Mouse (Mus musculus) forebrain, embryonic 10.5 days (tissue): ENCODE results near the gene Bid. TPM values are rescaled to one million over a fixed set of nuclear protein-coding genes. Genes with fewer than 3 reads are reported as not detected.
"Not testable (repeated sequence)": the region's sequence is repeated elsewhere in the genome, so short reads cannot be mapped to it uniquely, and the experiment has no call there.

ENCODE experiments used
- DNase-seq: peaks from one replicate; pipeline ENCODE4 v3.0.0-alpha.2; 2017; ENCODE audit warnings: low spot score; ENCODE audit errors: extremely low spot score
- H3K27ac ChIP-seq: fragments of 300-500 bp; sonication (generic); 2 replicates; pipeline ENCODE4 v1.5.1; 2016; ENCODE audit warnings: mild to moderate bottlenecking
- H3K27me3 ChIP-seq: fragments of 300-500 bp; sonication (generic); 2 replicates; pipeline ENCODE4 v1.6.1; 2016; ENCODE audit warnings: mild to moderate bottlenecking; ENCODE audit not compliant: poor library complexity, severe bottlenecking
- H3K36me3 ChIP-seq: fragments of 300-500 bp; sonication (generic); replicated peaks from 2 replicates; pipeline ENCODE4 v1.6.1; 2016; ENCODE audit warnings: mild to moderate bottlenecking, moderate library complexity
- H3K4me1 ChIP-seq: fragments of 300-500 bp; sonication (generic); 2 replicates; pipeline ENCODE4 v1.6.1; 2016
- H3K4me3 ChIP-seq: fragments of 300-500 bp; sonication (generic); 2 replicates; pipeline ENCODE4 v1.5.1; 2016; ENCODE audit warnings: mild to moderate bottlenecking, moderate library complexity
- H3K9me3 ChIP-seq: fragments of 300-500 bp; sonication (generic); 2 replicates; pipeline ENCODE4 v1.6.1; 2016; ENCODE audit warnings: mild to moderate bottlenecking, moderate library complexity
- WGBS: fragments of 180-500 bp; shearing (Covaris S2); methylation state at CpG from one replicate; pipeline ENCODE4 v1.1.7; 2016; 5-methylcytosine and 5-hydroxymethylcytosine counted together
- polyA plus RNA-seq: library from polyadenylated mRNA; unstranded; fragments of >200 nt; fragmentation: Nextera tagmentation; extraction: Ambion mirVana; gene quantifications from 2 replicates; pipeline ENCODE4 v1.2.1, GENCODE M21; 2016

Bid gene
- polyA plus RNA-seq, 1 experiment from 2014 or later = 19.3 TPM

- H3K4me1 ChIP-seq = no peaks in the 10 kb centered on the region
- 86% methylated on average over 6 of the region's 6 CpGs for WGBS
- H3K9me3 ChIP-seq = no peaks in the 10 kb centered on the region
- no peak for DNase-seq
- H3K27me3 ChIP-seq = no peaks in the 10 kb centered on the region
- H3K36me3 ChIP-seq = peaks cover 29% of the 10 kb centered on the region
- H3K4me3 ChIP-seq = no peak overlapping the region
- no peak overlapping the region for H3K27ac ChIP-seq
These were observed 14.0 kb upstream of the Bid start for GRCm38 (mm10) chr6:120930450-120931306.

DNA sequence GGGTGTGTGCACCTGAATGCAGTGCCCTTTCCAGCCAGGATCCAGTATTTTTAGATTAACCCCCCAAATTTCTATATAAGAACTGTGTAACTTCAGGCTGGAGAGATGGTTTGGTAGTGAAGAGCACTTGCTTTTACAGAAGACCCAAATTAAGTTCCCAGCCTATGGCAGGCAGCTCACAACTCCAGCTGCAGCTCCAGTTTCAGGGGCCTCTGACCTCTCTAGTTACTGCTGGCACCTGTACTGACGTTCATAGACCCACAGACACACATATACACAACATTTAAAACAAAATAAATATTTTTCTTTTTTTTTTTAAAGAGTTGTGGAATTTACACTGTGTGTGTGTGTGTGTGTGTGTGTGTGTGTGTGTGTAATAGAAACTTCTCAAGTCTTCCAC, 12.8 kb upstream of the Bid start:
- Histone ChIP-seq H3K27me3 (no peaks in the 10 kb centered on the region), H3K9me3 (no peaks in the 10 kb centered on the region), H3K27ac (no peak overlapping the region), H3K36me3 (peaks cover 23% of the 10 kb centered on the region), H3K4me1 (no peaks in the 10 kb centered on the region), H3K4me3 (no peak overlapping the region)
- DNase-seq = no peak
- 69% methylated on average over 1 of the region's 1 CpGs for WGBS

DNA sequence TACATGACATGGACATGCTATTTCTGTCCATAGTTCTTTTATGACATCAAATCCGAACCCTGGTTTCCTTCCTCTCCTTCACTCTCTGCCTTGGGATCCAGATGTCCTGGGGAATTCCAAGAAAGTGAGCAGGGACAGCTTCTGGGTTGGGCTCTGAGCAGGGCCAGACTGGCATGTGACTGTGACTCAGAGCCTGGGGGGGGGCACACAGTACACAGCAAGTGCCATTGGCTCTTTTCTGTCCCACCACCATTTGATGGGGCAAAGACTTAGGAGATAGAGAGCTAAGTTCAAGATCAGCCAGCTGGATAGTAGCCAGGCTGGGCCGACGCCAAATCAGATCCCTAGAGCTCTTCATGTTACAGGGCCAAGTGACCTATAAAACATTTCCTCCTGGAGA, 11.1 kb upstream of the Bid start:
- no peaks in the 10 kb centered on the region for H3K27me3 ChIP-seq
- 84% methylated on average over 3 of the region's 3 CpGs for WGBS
- no peak overlapping the region for H3K4me3 ChIP-seq
- H3K27ac ChIP-seq = no peak overlapping the region
- H3K4me1 ChIP-seq = no peaks in the 10 kb centered on the region
- no peak for DNase-seq
- H3K9me3 ChIP-seq = no peaks in the 10 kb centered on the region
- H3K36me3 ChIP-seq = peaks cover 11% of the 10 kb centered on the region

GRCm38 (mm10) chr6:120926880-120927279, 10.2 kb upstream of the Bid start:
- H3K9me3 ChIP-seq = no peaks in the 10 kb centered on the region
- H3K4me3 ChIP-seq = no peak overlapping the region
- H3K27ac ChIP-seq = no peak overlapping the region
- H3K36me3 ChIP-seq = peaks cover 2% of the 10 kb centered on the region
- 71% methylated on average over 2 of the region's 2 CpGs for WGBS
- no peak for DNase-seq
- no peaks in the 10 kb centered on the region for H3K27me3 ChIP-seq
- H3K4me1 ChIP-seq = no peaks in the 10 kb centered on the region

DNA sequence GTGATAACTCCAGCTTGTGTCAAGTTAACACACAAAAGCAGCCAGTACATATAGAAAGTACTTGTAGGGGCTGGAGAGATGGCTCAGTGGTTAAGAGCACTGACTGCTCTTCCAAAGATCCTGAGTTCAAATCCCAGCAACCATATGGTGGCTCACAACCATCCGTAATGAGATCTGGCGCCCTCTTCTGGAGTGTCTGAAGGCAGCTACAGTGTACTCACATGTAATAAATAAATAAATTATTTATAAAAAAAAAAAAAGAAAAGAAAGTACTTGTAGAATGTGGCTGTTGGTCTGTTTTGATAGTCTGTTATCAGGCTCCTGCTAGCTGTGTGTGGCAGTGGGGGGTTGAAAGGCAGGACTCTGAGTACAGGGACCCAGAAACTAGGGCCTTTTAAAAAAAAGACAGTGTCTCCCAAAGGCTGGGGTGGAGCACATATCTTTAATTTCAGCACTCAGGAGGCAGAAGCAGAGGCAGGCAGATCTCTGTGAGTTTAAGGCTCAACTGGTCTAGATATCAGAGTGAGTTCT, 8.2 kb upstream of the Bid start:
- H3K4me3 ChIP-seq, H3K27me3 ChIP-seq, H3K9me3 ChIP-seq, DNase-seq, H3K27ac ChIP-seq, H3K36me3 ChIP-seq, H3K4me1 ChIP-seq: not testable (repeated sequence)
- WGBS = 79% methylated on average over 2 of the region's 2 CpGs

- 72% methylated on average over 3 of the region's 3 CpGs for WGBS
These were observed 1.3 kb upstream of the Bid start for GRCm38 (mm10) chr6:120917975-120918374.

DNA sequence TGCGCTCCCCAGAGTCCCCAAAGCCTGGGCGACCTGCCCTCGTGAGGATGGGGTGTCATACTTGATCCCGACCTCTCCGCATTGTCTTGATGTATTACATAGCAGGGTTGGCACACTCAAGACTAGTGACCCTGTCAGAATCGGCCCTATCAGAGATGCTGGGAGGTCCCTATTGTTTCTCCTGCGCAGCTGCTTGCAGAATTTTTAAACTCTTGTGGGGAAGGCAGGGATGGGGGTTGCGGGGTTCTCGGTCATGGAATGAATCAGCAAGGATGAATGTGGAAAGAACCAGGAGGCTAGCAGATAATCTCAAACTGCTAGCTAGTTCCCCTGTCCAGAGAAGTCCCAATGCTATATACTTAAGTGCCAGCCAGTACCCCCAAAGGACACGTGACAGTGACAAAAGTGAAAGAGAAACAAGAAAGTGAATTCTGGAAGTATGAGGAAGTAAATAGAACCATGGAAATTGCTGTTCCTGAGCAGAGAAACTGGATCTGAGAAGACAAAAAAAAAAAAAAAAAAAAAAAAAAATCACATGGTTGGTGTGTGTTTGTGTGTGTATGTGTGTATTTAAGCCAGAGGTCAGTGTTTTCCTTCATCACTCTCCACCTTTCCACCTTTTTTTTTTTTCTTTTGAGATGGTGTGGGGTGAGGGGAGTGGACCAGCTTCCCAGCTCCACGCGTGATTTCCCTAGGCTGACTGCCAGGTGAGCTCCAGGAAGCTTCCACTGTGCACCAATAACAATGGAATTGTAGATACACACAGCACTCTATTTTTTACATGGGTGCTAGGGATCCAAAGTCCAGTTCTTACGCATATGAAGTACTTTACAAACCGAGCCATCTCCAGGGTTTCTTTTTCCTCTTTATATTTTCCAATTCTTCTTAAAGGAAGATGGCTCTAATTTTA, 574 bp upstream of the Bid start:
- 27% methylated on average over 11 of the region's 14 CpGs for WGBS
- Histone ChIP-seq H3K4me3 (peak overlapping the region; percentile 81), H3K4me1 (peaks cover 28% of the 10 kb centered on the region), H3K27me3 (peaks cover 19% of the 10 kb centered on the region), H3K27ac (peak overlapping the region; percentile 78)
- not testable (repeated sequence) for H3K9me3 ChIP-seq, DNase-seq, H3K36me3 ChIP-seq

More at GRCm38 (mm10) chr6:120917975-120918374, 1.3 kb upstream of the Bid start:
- Histone ChIP-seq H3K27ac (no peak overlapping the region), H3K9me3 (no peaks in the 10 kb centered on the region), H3K36me3 (no peaks in the 10 kb centered on the region), H3K27me3 (peaks cover 19% of the 10 kb centered on the region), H3K4me3 (no peak overlapping the region), H3K4me1 (peaks cover 27% of the 10 kb centered on the region)
- DNase-seq = no peak

DNA sequence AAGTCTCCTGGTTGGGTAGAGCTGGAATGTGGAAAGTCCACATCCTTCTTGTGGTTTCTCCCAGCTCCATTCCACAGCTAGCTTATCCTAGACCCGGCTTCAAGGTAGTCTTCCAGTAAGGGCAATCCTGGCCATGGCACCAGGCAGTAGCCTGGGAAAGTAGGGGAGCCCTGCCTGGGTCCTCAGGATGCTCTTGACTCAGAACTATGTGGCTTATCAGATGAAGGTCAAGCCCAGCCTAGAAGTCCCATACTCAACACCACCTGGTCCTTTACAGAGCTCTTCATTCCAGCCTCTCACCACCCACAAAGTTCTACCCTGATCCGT, 1.0 kb downstream of the Bid start:
- H3K27me3 ChIP-seq = peaks cover 19% of the 10 kb centered on the region

DNA sequence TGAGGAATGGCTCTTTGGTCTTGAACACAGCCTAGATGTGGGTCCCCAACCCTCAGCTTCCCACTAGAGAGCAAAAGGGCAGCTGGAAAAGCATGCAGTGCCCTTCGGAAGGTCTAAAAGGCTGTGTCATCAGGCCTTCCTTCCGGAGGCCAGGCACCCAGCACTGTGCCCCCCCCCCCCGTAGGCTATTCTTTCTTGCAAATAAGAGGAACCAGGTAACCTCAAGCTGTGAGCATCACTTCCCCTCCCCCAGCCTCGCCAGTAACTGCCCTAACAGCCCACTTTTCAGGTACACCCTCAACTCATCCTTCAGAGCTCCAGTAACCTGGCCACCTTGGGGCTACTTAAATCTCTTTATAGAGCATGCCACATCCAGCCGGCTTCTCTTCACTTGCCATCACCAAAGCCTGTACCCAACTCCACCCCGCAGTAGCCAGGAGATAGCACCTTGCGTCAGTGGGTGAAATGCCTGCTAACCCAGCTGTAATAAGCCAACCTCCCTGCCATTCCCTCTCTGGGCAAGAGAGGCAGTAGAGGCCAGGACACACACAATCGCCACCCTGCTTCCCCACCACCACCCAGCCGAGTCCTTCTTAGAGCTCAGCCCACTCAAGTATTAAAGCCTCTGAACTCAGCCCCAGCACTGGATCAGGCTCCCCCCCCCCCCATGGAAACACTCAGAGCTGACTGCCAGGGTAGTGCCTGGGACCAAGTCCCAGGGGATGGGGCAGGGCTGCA, 1.6 kb downstream of the Bid start:
- Histone ChIP-seq H3K4me1 (peaks cover 28% of the 10 kb centered on the region), H3K27me3 (peaks cover 19% of the 10 kb centered on the region)
- DNase-seq = peak; percentile 27

More for the DNA sequence above, 1.0 kb downstream of the Bid start:
- Histone ChIP-seq H3K9me3 (no peaks in the 10 kb centered on the region), H3K27ac (no peak overlapping the region), H3K4me3 (peak overlapping the region; percentile 81), H3K36me3 (no peaks in the 10 kb centered on the region), H3K4me1 (peaks cover 28% of the 10 kb centered on the region)
- no peak for DNase-seq
- WGBS = 25% methylated on average over 2 of the region's 2 CpGs

DNA sequence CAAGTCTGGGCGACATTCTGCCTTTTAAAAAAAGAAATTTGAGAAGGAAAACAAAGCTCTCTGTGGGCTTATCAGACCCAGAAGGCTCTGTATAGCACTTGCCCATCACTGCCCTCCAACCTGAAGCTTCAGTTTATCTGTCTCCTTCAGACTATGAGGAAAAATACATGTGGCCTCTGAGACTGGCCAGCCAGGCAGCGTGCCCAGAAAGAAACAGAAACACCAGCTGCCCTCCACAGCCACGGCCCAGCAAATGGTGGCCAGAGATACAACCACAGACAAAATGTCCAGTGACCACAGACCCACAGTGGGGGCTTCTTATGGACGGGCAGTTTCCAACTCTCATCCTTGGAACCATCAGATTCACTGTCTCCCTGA, 2.1 kb downstream of the Bid start:
- no peaks in the 10 kb centered on the region for H3K9me3 ChIP-seq
- WGBS = 86% methylated on average over 4 of the region's 4 CpGs
- H3K27me3 ChIP-seq = peaks cover 19% of the 10 kb centered on the region
- H3K4me3 ChIP-seq = no peak overlapping the region
- no peak for DNase-seq
- no peak overlapping the region for H3K27ac ChIP-seq
- peaks cover 28% of the 10 kb centered on the region for H3K4me1 ChIP-seq
- H3K36me3 ChIP-seq = no peaks in the 10 kb centered on the region

More for the DNA sequence above, 1.6 kb downstream of the Bid start:
- Histone ChIP-seq H3K27ac (no peak overlapping the region), H3K9me3 (no peaks in the 10 kb centered on the region), H3K36me3 (no peaks in the 10 kb centered on the region), H3K4me3 (peak overlapping the region; percentile 81; the same call in 1 of the 2 replicates)
- 41% methylated on average over 9 of the region's 9 CpGs for WGBS

DNA sequence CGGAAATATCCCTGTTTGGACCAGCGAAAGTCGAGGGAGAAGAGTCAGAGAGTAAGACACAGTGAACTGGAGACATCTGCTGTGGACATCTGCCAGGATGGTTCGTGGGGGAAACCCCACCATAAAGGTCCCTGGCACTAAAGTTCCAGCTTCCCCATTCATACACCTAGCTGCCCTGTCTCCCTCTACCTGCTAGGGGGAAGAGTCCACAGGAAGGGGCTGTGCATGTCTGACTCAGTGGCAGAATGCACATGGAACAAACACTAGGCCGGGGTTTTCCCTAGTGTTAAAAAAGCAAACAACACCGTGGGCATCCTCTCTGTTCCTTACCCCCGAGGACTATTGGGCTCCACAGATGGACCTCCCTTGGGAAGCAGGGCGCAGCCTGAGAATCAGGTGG, 2.9 kb downstream of the Bid start:
- no peak for DNase-seq
- 84% methylated on average over 8 of the region's 8 CpGs for WGBS
- no peak overlapping the region for H3K4me3 ChIP-seq
- H3K36me3 ChIP-seq = no peaks in the 10 kb centered on the region
- H3K27me3 ChIP-seq = peaks cover 19% of the 10 kb centered on the region
- H3K27ac ChIP-seq = no peak overlapping the region
- no peaks in the 10 kb centered on the region for H3K9me3 ChIP-seq
- H3K4me1 ChIP-seq = peaks cover 28% of the 10 kb centered on the region

- no peak overlapping the region for H3K27ac ChIP-seq
- 88% methylated on average over 2 of the region's 2 CpGs for WGBS
- H3K4me1 ChIP-seq = peaks cover 28% of the 10 kb centered on the region
- no peak overlapping the region for H3K4me3 ChIP-seq
- H3K9me3 ChIP-seq = no peaks in the 10 kb centered on the region
- DNase-seq = no peak
- H3K36me3 ChIP-seq = no peaks in the 10 kb centered on the region
- peaks cover 19% of the 10 kb centered on the region for H3K27me3 ChIP-seq
These were observed 3.7 kb downstream of the Bid start for GRCm38 (mm10) chr6:120912931-120913330.
